Mouse (Mus musculus): ENCODE results near the gene Ppfia1.

Gene Ppfia1

GRCm38 (mm10) chr7:144553237-144554122, at the start of gene Ppfia1:
Ppfia1 (minus strand) TSS chr7:144553729.
- CTCF ChIA-PET, result interaction anchor here (0.6 to 0.7 kb wide), 3 partner anchors 15 to 23 kb away, joined by 3 to 7 read pairs (median 4); no protein-coding TSS in a partner anchor

GRCm38 (mm10) chr7:144600333-144600900, 46.9 kb upstream of the Ppfia1 start:
- CTCF ChIA-PET, result no interaction called here

GRCm38 (mm10) chr7:144589508-144589907, 36.0 kb upstream of the Ppfia1 start:
- CTCF ChIA-PET, result no interaction called here

- CTCF ChIA-PET, result no interaction called here
These were observed 33.8 kb upstream of the Ppfia1 start for GRCm38 (mm10) chr7:144587291-144587690.

- CTCF ChIA-PET, result no interaction called here
These were observed 32.1 kb upstream of the Ppfia1 start for GRCm38 (mm10) chr7:144585648-144586047.

DNA sequence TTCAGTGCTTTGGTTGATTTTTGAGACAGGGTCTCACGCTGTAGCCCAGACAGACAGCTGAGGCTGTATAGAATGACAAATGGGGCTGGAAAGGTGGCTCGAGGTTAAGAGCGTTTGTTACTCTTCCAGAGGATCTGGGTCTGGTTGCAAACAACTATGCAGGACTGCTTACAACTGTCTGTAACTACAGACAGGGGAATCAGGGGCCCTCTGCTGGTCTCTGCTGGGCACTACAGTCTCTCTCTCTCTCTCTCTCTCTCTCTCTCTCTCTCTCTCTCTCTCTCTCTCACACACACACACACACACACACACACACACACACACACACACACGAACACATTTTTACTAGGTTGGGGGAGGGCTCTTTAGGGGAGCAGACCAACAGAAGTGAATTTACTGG, 30.1 kb upstream of the Ppfia1 start:
- CTCF ChIA-PET, result interaction anchor here (0.5 to 1.2 kb wide), 2 partner anchors 39 to 1220 kb away, joined by 3 read pairs; no protein-coding TSS in a partner anchor

DNA sequence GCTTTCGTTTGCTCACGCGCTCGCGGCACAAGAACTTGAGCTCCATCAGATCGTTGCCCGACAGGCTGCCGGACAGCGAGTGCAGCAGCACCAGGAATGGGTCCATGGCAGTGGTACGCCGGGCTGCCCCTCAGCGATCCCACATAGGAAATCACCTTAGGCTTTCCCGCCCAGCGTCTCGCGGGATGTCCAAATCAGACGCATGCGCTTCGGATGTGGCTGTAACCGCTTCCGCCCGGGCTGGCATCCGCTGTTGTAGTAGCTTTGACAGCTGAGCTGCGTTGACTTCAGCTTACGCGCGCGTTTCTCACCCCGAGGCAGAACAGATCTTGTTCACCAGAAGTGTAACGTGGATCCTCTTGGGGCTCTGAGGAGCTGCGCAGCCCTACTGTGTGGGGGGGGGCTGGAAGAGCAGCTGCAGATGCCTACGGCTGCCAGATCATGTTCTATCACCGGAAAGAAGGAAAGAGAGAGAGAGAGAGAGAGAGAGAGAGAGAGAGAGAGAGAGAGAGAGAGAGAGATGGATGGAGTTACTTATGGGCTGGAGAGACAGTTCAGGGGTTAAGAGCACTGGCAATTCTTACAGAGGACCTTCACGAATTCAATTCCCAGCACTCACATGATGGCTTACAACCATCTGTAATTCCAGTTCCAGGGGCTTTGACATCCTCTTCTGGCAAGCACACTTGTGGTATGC, 28.9 kb upstream of the Ppfia1 start, which contains the start of gene Fadd:
TSS of gene Fadd (minus strand) at position 180 of the 697 bp plus-strand sequence.
- CTCF ChIA-PET, result interaction anchor here (0.5 to 1.8 kb wide), 3 partner anchors 11 to 174 kb away, joined by 3 to 5 read pairs (median 4); no protein-coding TSS in a partner anchor

GRCm38 (mm10) chr7:144581559-144582283, 28.2 kb upstream of the Ppfia1 start:
- CTCF ChIA-PET, result interaction anchor here (0.5 to 1.8 kb wide), 3 partner anchors 12 to 173 kb away, joined by 3 to 5 read pairs (median 4); no protein-coding TSS in a partner anchor

- CTCF ChIA-PET, result interaction anchor here (1.1 kb wide), 1 partner anchor 26 kb away, joined by 3 read pairs; no protein-coding TSS in a partner anchor
These were observed 24.3 kb upstream of the Ppfia1 start for GRCm38 (mm10) chr7:144577876-144578275.

DNA sequence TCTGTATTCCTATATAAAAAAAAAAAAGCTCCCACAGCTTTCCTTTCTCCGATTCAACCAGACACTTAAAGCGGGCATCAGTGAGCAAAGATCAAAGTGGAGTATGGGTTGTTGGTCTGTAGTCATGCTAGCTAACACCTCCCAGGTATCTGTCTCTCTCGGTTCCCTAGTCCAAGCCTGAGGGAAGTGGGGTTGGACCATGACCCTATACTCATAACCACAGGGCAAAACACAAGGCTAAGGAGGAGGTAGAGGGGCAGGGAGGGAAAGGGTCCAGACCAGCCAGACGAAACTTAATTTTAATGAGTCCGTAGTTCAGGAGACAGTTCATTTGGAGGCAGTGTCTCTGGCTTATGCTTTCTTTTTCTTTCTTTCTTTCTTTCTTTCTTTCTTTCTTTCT, 18.7 kb upstream of the Ppfia1 start:
- CTCF ChIA-PET, result no interaction called here

- CTCF ChIA-PET, result no interaction called here
These were observed 18.1 kb upstream of the Ppfia1 start for GRCm38 (mm10) chr7:144571598-144571997.

GRCm38 (mm10) chr7:144569428-144569827, 15.9 kb upstream of the Ppfia1 start:
- CTCF ChIA-PET, result no interaction called here

- CTCF ChIA-PET, result interaction anchor here (0.6 kb wide), 1 partner anchor 14 kb away, joined by 4 read pairs; the partner anchor contains the start of gene Ppfia1
These were observed 14.6 kb upstream of the Ppfia1 start for GRCm38 (mm10) chr7:144568091-144568490.

DNA sequence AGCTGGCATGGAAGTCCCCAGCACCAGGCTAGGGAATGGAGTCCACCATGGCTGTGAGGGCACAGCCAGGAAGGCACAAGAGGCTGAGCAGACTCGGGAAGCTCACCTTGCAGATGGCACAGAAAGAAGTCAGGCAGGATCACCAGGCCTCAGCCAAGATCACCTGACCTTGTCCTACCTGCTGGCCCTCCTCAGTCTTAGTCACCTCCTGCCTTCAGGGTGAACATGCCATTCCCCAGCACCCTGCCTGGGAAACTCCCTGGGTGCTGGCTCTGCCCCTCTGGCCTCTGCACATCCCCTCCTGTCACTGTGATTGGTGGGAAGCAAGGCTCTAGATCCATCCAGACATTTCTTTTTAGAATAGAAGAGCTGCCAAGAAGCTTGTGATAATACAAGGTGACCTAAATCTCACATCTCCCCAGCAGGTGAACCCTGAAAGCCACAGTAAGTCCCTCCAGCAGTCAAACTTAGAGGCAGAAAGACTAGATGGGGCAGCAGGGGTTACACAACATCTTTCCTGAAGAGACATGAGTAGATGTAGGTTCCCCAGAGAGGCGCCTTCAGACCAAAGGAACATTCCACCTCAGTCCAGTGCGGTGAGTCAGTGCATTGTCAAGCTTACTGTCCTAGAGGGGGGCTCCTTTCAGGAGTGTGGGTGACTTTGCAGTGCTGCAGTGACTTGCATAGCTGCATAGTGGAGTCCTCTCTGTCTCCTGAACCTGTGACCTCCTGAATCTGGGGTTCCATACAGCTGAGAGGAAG, 13.6 kb upstream of the Ppfia1 start:
- CTCF ChIA-PET, result no interaction called here

GRCm38 (mm10) chr7:144563456-144564155, 10.1 kb upstream of the Ppfia1 start:
- CTCF ChIA-PET, result no interaction called here

GRCm38 (mm10) chr7:144562016-144562415, 8.5 kb upstream of the Ppfia1 start:
- CTCF ChIA-PET, result no interaction called here

- CTCF ChIA-PET, result no interaction called here
These were observed 7.1 kb upstream of the Ppfia1 start for GRCm38 (mm10) chr7:144560594-144560993.

GRCm38 (mm10) chr7:144558552-144558951, 5.0 kb upstream of the Ppfia1 start:
- CTCF ChIA-PET, result interaction anchor here (0.5 kb wide), 1 partner anchor 481 kb away, joined by 3 read pairs; no protein-coding TSS in a partner anchor

DNA sequence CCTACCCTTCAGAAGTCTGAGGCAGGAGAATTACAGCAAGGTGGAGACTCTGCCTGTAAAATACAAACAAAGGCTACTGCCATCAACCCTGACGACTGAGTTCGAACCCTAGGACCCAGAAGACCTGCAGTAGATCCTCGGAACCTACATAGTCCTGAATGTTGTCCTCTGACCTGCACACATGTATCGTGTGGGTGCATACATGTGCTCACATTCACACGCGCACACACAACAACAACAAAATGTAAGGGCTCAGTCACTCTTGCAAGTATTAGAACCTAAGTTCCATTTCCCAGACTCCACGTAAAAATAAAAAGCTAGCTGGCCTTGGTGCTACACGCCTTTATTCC, 569 bp upstream of the Ppfia1 start:
- CTCF ChIA-PET, result interaction anchor here (0.7 kb wide), 2 partner anchors 14 to 20 kb away, joined by 3 to 4 read pairs; no protein-coding TSS in a partner anchor

DNA sequence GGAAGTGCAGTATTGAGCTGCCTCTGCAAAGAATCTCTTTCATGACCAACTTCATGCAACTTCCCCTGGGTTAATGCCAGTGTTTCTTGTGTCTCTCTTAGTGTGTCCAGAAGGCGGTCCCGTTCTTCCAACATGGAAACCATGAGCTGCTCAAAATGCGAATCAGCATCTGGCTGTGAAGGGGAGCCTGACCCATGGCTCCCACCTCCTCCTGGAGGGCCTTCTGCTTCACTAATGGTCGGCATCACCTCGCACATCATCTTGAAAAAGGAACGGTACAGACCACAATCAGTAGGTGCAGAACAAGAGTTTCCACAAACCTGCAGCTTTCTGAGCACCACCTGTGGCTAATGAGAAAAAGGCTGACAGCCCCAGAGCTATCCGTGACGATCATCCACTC, 1.3 kb downstream of the Ppfia1 start:
- CTCF ChIA-PET, result interaction anchor here (1.2 kb wide), 1 partner anchor 25 kb away, joined by 3 read pairs; no protein-coding TSS in a partner anchor
